Mouse (Mus musculus): ENCODE data around the gene Stac3.

Stac3 gene

DNA sequence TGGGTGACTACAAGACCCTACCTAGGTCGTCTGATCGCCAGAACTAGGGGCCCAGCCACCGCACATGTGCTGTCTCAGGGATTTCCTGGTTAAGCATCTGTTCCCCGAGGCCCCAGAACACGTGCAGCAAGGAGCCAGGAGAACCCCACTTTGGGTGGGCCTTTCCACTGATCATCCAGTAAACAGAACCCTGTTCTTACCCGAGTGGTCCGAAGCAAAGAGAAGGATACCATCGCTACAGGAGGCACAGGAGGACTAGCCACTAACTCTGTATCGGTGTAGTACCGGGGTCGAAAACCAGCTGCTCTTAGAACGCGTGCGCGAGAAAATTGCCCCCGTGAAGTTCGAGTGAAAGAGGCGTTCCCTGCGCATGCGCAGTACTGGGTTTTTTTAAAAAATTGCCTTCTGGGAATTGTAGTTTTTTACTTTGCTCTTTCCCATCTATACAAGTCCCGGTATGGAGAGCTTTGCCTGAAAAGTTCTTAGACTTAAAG is 20.6 kb downstream of the Stac3 start, which contains the start of gene Shmt2:
Gene Shmt2 (minus strand): TSS at position 357 of the 494 bp plus-strand sequence.
- DNase-seq (ENCODE audit: extremely low read depth, low read depth, low spot score): no peak

DNA sequence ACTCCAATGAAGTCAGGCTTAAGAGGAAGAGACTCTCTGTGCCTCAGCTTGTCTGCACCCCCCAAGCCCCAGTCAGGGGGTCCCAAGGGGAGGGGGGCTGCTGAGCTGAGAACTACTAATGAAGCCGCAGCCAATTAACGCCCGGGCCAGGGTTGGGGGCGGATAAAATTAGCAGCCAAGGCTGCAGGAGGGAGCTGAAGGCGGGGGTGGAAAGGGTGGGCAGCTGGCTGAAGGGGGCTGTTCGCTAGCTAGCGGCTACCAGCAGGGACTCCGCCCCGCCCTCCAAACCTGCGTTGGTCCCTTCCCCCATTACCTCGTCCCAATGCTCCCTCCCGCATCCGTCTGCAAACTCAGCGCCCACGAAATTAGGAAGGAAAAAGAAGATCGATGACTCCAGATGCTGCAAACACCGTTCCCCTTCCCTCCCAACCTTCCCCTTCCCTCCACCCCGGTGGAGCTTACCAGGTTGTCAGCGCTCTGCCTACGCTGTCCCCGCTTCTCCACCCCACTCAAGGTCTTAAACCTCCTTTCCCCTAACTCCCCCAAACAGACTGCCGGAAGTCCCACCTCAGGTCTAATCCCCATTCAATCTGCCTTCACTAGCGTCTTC is 23.3 kb downstream of the Stac3 start:
- no peak for DNase-seq (ENCODE audit: extremely low read depth, low read depth, low spot score)

DNA sequence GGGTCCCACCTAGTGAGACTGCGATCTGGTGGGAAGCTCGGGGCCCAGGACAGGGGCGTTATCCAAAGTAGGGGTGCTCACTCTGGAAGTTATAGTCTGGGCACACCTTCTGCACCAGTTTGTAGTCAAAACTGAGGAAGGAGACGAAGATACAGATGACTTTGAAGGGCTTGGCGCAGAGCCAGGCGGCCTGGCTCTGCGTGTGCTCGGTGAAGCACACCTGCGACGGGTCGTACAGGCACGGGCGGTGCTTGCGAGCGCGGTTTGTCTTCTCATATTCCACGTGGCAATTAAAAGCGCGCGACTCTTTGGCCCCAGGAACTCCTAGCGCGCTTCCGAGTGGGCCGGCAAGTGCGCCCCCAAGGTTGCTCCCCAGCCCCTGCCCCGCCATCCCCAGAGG is 24.6 kb downstream of the Stac3 start:
- DNase-seq (ENCODE audit: extremely low read depth, low read depth, low spot score): no peak

DNA sequence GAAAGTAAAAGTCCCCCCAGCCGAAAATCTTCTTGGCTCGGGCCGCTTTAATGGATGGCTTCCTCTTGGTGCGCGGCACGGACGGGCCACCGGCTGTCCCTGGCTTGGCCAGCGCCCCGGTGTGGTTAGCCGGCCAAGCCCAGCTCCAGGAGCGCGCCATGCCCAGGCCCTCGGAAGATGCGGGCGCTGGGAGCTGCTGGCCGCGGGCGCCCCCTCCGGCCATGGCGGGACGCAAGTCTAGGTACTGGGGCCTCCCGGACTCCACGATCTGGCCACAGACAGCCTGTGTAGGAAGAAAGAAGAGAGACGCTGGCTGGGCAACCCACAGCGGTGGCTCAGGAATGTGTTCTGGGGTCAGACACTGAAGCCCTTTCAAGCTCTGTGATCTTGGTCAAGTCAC is 25.2 kb downstream of the Stac3 start:
- DNase-seq (ENCODE audit: extremely low read depth, low read depth, low spot score): no peak

DNA sequence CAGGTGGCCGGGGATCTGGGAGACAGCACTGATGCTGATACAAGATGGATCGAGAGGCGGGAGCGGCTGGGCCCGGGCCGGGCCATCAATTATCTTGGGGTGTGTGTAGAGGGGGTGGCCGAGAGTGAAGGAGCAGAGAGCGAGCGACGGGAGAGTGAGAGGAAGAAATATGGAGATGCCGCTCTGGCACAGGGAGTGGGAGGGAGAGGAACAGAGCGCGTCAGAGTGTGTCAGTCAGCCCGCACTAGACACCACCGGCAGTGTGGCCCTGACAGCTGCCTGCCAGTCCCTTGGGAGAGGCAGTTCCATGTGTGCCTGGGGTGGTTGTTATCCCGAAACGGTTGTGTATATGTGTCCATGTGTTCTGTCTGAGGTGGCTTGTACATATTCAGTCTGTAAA is 26.0 kb downstream of the Stac3 start:
- DNase-seq (ENCODE audit: extremely low read depth, low read depth, low spot score): no peak

DNA sequence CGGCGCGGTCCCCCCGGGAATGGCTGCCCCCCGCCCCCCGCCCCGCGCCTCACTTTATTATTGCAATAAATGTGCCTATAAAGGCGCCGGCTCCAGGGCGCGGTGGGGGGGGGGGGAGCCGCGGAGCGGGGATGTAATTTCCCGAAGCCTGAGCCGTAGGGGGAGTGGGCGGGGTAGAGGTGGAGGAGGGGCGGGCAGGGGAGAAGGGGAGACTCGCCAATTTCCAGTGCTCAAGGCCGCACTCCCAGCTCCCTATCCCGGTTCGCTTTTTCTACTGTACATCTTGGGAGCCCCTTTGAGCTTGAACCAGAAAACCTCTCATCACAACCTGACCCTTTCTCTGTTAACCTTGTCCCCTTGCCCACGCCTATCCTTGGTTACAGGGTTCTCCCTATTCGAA is 29.5 kb downstream of the Stac3 start:
- DNase-seq (ENCODE audit: extremely low read depth, low read depth, low spot score): no peak

DNA sequence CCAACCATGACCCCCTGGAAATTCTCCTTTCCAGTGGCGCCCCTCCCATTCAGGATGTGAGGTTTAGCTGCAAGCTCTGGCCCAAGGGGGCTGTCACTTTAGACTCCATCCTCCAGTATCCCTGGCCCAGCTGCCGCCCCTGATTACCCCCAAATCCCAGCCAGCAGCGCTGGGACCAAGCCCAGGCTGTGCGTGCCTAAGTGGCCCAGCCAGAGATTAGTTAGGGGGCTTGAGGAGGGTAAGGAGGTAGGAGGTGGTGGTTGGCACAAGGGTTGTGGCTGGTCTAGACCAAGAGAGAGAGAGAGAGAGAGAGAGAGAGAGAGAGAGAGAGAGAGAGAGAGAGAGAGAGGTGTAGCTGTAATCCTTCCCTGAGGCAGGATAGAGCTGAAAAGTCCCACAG is 30.1 kb downstream of the Stac3 start:
- no peak for DNase-seq (ENCODE audit: extremely low read depth, low read depth, low spot score)

DNA sequence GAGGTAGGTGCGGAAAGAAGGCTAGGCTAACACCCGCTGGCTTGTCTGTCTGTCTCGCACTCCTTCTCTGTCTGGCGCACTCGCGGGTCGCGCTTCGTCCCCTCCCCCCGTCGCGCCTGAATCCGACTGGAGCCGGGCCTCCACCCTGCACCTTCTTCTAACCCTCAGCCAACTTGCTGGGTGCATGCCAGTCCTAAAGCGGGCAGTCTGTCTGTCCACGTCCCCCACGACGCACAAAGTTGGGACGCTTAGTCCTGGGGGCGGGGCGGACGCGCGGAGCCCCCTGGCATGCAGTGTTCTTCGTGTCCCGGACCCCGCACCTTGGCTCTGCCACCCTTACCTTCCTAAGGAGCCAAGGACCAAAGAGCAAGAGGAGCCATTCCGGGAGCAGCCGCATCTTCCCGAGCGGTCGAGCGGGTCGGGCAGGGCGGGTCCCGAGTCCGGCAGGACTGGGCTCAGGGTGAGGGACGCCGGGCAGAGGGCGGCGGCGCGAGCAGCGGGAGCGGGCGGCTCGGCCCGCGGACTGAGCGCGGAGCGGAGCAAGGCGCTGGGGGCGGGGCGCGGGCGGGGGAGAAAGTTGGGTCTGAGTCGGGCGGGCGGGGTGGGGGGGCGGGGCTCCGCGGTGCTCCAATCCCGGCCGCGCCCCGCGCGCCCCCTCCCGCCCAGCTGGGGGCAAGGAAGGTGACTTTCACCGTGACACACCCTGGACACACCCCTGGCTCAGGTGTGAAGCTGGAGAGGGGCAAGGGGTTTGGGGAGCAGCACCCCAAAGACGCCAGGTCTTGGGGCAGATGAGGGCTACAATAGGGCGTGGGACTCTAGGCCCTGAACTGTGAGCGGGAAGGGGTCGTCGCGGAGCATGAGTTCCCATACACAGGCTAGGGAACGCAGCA is 32.8 kb downstream of the Stac3 start, which contains the start of gene Nxph4:
Gene Nxph4 (minus strand): TSS at position 524 of the 893 bp plus-strand sequence.
- DNase-seq (ENCODE audit: extremely low read depth, low read depth, low spot score): no peak

DNA sequence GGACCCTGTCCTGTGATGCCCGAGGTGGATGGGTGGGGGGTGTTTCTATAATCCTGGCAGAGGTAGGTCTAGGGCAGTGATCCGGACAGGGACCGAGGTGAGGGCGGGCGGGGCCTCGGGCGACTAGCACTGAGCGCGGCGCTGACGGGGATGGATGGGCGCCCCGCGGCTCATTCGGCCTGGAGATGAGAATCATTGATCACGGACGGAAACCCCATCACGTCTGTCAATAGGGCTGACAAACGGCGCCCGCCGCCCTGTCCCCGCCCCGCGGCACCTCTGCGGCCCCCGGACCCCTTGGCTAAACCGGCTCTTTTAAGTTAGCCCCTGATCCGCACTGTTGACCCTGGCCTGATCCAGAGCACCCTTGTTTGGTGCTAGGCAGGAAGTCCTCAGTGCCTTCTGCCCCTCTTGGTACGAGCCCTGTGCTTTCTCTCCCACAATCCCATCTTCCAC is 33.5 kb downstream of the Stac3 start:
- no peak for DNase-seq (ENCODE audit: extremely low read depth, low read depth, low spot score)

DNA sequence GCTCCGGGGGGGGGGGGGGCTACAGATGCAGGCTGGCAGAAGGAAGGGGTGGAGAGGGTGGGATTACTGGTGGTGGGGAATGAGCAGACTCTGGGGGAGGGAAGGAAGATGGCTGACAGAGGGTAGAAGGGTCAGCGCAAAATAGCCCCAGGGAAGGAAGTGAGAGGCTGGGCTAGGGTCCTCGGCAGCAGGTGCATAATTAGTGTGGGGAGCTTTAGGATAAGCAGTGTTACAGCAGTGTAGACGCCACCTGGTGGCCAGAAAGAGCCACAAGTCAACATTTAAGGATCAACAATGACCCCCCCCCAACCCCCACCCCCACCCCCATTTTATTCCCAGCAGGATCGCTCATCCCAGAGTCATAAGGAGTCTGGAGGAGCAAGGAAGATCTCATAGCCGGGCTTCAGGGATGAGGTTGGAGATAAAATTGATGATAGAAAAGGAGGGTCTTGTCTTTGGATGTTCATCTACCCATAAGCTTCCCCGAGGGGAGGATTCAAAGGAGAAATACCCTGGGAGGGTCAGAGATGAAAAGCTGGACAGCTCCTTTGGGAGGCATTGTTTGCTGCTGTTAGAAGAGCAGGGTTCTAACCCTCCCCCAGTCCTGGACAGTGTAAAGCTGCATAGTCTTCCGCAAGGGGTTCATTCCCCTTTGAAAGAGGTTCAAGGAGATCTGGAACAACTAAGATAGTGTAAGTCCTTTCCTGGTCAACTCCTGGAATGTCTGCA is 35.3 kb downstream of the Stac3 start:
- DNase-seq (ENCODE audit: extremely low read depth, low read depth, low spot score): no peak

DNA sequence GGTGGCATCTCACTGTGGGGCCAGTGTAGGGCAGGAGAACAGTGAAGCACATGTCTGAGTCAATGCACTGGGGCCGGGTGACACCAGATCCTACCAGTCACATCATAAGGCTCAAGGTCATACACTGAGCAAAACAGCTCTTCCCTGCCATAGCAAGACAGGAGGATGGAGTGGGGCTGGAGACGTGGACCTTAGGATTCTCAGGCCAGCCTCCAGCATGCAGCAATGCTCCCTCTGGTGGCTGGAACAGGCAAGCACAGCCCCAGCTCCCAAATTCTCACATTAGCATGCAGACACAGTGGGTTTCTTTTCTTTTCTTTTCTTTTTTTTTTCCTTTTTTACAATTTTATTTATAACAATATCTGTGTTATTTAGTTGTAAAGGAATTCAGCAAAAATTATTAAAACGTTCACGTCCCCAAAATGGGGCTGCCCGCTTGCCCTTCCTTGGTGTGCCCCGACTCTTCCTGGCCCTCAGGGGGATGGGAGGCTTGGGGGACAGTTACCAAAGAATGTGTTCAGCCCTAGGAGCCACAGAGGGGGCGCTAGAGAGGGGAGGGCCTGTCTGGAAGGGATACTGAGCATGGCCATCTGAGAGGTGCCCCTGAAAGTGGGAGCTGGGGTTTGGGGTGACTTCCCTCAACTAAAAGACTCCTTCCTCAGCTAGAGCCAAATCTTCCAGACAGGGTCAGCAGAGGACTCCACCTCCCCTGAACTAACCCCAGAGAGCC is 36.5 kb downstream of the Stac3 start:
- DNase-seq (ENCODE audit: extremely low read depth, low read depth, low spot score): no peak

DNA sequence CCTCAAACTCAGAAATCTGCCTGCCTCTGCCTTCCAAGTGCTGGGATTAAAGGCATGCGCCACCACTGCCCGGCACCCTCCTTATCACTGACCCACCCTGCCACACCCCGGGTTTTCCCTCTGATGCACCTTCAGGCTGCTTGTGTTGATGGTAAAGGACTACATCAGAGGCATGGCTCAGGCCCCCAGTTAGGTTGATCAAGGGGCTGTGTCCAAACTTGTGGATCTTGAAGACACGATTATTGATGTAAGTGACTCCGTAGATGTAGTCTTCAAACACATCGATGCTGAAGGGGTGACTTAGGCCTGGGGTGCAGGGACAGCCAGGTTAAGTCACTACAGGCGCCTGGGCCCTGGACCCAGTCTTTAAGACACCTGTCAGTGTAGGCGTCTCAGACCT is 40.0 kb downstream of the Stac3 start:
- DNase-seq (ENCODE audit: extremely low read depth, low read depth, low spot score): no peak

DNA sequence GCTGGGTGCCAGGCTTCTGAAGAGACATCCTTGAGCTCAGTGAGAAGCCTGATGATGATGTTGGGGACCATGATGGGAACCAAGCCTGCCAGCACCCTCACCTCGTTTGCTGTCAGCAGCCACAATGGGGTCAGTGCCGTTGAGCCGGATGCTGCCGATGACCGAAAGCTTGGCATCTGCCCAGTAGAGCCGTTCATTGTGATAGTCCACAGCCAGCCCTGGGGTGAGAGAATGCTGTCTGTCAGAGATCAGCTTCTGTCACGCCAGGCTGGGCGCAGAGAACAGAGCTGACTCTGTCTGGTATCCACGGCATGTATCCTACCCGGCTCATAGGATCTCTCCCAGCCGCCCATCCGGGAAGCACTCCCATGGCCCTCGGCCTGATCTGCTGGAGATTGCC is 40.6 kb downstream of the Stac3 start:
- no peak for DNase-seq (ENCODE audit: extremely low read depth, low read depth, low spot score)

DNA sequence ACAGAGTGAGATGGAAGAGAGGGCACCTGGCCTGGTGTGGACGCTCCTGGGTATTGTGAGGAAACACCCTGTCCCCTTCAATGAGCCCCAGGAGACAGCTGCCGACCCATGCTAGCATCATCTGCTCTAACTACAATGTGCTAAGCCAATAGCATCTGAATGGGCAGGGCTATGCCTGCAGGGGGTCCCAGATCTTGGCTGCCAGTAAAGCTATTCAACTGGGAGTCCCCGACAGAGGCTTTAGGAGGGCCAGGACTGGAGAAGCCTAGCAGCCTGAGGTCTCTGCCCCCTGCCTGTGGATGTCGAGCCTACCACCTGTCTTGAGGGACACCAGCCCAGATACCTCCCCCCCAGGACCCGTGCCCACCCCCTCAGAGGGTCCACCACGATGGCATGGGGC is 41.2 kb downstream of the Stac3 start:
- no peak for DNase-seq (ENCODE audit: extremely low read depth, low read depth, low spot score)

DNA sequence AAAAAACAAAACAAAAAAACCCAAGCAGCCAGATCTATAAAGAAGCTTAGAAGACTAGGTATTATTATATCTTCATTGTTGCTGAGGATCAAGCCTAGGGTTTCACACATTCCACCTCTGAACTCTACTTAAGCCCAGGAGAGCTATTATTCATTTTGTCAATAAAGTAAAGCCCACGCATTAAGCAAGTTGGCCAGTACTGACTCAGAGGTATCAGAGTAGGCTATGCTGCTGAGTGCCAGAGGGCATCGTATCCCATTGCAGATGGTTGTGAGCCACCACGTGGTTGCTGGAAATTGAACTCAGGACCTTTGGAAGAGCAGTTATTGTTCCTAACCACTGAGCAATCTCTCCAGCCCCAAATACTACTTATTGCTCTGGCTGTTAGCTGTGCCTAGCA is 42.4 kb downstream of the Stac3 start:
- DNase-seq (ENCODE audit: extremely low read depth, low read depth, low spot score): peak; percentile 26

DNA sequence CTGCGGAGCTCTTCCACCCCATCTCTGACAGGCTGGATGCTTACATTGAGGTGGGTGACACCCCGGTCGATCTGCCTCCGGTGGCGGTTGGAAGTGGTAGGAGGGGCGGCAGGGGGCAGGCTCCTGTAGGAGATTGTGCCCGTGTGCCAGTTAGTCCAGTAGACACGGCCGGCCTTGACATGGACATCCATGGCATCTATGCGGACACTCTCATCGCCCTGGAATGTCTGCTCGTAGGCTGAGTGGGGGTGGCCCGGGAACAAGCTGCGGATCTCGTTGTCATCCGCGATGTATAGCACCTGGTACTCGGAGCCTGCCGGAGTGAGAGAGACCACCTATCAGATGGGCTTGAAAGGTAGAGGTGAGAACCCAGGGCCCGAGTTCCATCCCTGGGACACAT is 42.9 kb downstream of the Stac3 start:
- DNase-seq (ENCODE audit: extremely low read depth, low read depth, low spot score): no peak

DNA sequence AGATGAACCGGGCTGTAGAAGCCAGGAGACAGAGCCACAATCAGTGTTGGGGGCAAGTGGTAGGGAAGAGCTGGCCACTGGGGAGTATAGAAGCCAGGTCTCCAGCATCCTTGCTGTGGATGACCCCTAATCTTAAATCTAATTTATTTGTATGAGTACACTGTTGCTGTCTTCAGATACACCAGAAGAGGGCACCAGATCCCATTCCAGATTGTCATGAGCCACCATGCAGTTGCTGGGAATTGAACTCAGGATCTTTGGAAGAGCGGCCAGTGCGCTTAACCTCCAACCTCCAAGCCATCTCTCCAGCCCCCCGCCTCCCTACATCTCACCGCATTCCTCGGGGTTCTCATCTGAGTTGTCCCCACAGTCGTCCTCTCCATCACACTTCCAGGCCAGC is 45.0 kb downstream of the Stac3 start:
- no peak for DNase-seq (ENCODE audit: extremely low read depth, low read depth, low spot score)

DNA sequence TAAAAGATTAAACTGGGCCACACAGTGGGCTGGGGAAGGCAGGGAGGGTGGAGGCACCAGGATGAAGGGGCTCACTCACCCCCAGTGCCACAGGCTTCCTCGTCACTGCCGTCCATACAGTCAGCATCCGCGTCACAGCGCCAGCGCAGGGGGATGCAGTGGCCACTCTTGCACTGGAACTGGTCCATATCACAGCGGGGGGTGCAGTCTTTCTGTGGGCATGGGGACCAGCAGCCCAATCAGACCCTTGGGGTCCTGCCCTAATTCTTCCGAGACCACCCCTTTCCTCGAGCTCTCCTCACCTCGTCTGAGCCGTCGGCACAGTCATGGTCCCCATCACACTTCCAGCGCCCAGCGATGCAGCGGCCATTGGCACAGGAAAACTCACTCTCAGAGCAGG is 46.8 kb downstream of the Stac3 start:
- no peak for DNase-seq (ENCODE audit: extremely low read depth, low read depth, low spot score)

DNA sequence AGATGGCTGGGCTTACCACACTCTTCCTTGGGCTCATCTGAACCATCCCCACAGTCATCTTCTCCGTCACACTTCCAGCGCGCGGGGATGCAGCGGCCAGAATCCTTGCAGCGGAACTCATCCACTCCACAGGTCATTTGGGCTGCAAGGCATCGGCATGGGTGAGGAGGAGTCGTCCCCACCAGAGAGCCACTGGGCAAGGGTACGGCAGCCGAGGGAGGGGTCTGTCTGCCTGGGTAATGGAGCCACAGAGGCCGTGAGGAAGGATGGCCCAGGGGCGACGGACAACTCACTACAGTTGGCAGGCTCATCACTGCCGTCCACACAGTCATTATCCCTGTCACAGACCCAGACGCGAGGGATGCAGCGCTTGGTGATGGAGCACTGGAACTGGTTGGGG is 48.4 kb downstream of the Stac3 start:
- DNase-seq (ENCODE audit: extremely low read depth, low read depth, low spot score): no peak

DNA sequence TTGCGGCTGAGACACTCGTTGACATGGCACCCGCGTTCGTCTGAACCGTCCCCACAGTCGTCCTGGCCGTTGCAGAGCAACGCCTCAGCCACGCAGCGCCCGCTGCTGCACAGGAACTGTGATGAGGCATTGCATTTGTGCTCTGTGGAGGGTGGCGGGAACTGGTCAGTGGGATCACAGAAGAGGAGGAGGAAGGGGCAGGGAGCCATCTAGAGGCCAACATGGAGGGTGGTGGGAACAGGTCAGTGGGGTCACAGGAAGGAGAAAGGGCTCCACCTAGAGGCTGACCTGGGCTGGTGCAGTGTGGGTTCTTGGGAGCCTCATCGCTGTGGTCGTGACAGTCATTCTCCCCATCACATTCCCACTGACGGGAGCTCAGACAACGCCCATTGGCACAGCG is 54.2 kb downstream of the Stac3 start:
- DNase-seq (ENCODE audit: extremely low read depth, low read depth, low spot score): no peak

DNA sequence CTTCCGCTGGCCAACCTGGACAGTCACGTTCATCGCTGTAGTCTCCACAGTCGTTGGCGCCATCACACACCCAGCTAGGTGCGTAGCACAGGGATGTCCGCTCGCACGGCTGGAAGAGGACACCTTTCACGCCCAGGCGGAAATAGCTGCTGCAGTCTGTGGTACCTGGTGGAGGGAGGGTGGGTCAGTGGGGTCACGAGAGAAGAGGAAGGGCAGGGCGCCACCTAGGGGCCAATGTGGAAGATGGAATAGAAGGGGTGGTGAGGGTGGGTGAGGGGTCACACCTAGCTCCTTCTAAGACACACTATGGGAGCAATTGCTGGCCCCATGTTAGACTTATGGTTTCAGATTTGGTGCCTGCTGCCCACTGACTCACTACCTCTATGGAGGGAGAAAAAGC is 55.9 kb downstream of the Stac3 start:
- DNase-seq (ENCODE audit: extremely low read depth, low read depth, low spot score): no peak

Data from fat pad, adult 2 months (tissue).